Mouse (Mus musculus): Measurements from ENCODE around the gene Calm3.

GRCm38 (mm10) chr7:16931968-16932627, 8.2 kb upstream of the Calm3 start:
- TF ChIP-seq POLR2A (IDR thresholded peaks at IDR 0.05; ENCODE audit: insufficient read length, low read depth) (no peak), USF1 (IDR thresholded peaks at IDR 0.05; ENCODE audit: low read depth) (no peak), MYOD1 (IDR thresholded peaks at IDR 0.05; ENCODE audit: control insufficient read depth in 1 of 3, insufficient read length in 2 of 3, low read depth in 2 of 3) (no peak), MYOG (IDR thresholded peaks at IDR 0.05; ENCODE audit: control insufficient read depth in 1 of 3, insufficient read depth in 1 of 3, insufficient read length in 2 of 3, low read depth in 2 of 3) (no peak), CEBPB (IDR thresholded peaks at IDR 0.05; ENCODE audit: insufficient read depth, poor library complexity, severe bottlenecking) (no peak), MAX (IDR thresholded peaks at IDR 0.05; ENCODE audit: low read depth) (no peak), TCF12 (IDR thresholded peaks at IDR 0.05; ENCODE audit: insufficient read depth, poor library complexity, severe bottlenecking) (no peak), REST (IDR thresholded peaks at IDR 0.05; ENCODE audit: insufficient read depth, insufficient read length) (no peak), POLR2AphosphoS2 (IDR thresholded peaks at IDR 0.05; ENCODE audit: insufficient read length, low read depth) (no peak), E2F4 (IDR thresholded peaks at IDR 0.05; ENCODE audit: insufficient read depth) (no peak), SRF (IDR thresholded peaks at IDR 0.05; ENCODE audit: control insufficient read depth, insufficient read length, low read depth) (no peak)
